Mouse (Mus musculus) bone marrow, adult 2 months (tissue): Measurements from ENCODE around the gene Fbxo46.

ENCODE experiments used
- CTCF ChIP-seq: fragments of 200-500 bp; IDR thresholded peaks from 2 replicates; pipeline ENCODE4 v1.5.1; 2011; ENCODE audit warnings: low read length, control low read depth; ENCODE audit not compliant: control insufficient read depth, insufficient read depth
- POLR2A ChIP-seq: fragments of 200-500 bp; IDR thresholded peaks from 2 replicates; pipeline ENCODE4 v1.6.1; 2011; ENCODE audit warnings: low read depth, mild to moderate bottlenecking, control low read depth, low read length, borderline replicate concordance; ENCODE audit not compliant: control insufficient read depth

DNA sequence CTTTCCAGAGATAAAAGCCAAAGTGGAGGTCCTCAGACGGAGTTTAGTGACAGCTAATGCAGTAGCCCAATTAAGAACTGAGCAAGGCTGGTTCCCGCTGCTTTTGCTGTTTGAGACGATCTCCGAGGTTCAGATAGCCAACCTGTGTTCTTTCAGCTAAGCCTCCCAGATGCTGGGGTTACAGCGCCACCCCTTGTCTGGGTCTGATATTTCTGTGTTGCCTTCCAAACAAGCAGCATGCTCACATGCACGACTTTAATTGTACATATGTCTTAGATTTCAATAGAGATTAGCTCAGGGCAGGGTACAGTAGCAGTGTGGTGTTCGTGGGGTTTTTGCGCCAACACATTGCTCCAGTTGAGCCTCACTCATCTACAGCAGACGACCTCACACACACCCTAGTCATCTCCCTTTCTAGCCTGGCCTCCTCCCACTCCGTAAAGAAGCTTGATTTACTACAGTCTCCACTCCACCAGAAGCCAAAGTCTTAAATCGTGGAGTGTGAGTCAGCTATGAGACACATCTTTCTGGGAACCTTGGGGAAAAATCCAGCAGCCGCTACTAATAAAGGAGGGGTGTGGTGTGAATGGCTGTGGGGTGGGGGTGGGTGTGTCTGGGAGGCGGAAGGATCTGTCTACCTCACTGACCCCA is 36.3 kb downstream of the Fbxo46 start:
- TF ChIP-seq POLR2A (no peak), CTCF (no peak)
